Mouse (Mus musculus): ENCODE measurements around the gene Tfpi. TPM values are rescaled to one million over a fixed set of nuclear protein-coding genes. Genes with fewer than 3 reads are reported as not detected.

The Tfpi gene
- polyA plus RNA-seq, 1 experiment from 2014 or later = 21.8 TPM

Other genes starting within 250 kb of the Tfpi start
- gene Calcrl, start 51.4 kb downstream of the Tfpi start, polyA plus RNA-seq (2014; fragmentation: Nextera tagmentation; extraction: Ambion mirVana) = 17.7 and 18.5 TPM in 2 replicates
- gene Ctnnd1, start 174.0 kb upstream of the Tfpi start, polyA plus RNA-seq (2014; fragmentation: Nextera tagmentation; extraction: Ambion mirVana) = 37.3 and 44.7 TPM in 2 replicates
- 0.20 and 0.27 TPM in 2 replicates for gene Btbd18, start 182.3 kb upstream of the Tfpi start, polyA plus RNA-seq (2014; fragmentation: Nextera tagmentation; extraction: Ambion mirVana)
- 396 and 408 TPM in 2 replicates for gene Selenoh, start 194.0 kb upstream of the Tfpi start, polyA plus RNA-seq (2014; fragmentation: Nextera tagmentation; extraction: Ambion mirVana)
- gene Gm28635, start 201.3 kb upstream of the Tfpi start, polyA plus RNA-seq (2014; fragmentation: Nextera tagmentation; extraction: Ambion mirVana) = not detected in 2 replicates
- 65.2 and 66.3 TPM in 2 replicates for gene Med19, start 201.6 kb upstream of the Tfpi start, polyA plus RNA-seq (2014; fragmentation: Nextera tagmentation; extraction: Ambion mirVana)
- gene Tmx2, start 202.4 kb upstream of the Tfpi start, polyA plus RNA-seq (2014; fragmentation: Nextera tagmentation; extraction: Ambion mirVana) = 185 and 190 TPM in 2 replicates
- gene Zdhhc5, start 238.4 kb upstream of the Tfpi start, polyA plus RNA-seq (2014; fragmentation: Nextera tagmentation; extraction: Ambion mirVana) = 22.5 and 30.1 TPM in 2 replicates

Measured in hindbrain, embryonic 11.5 days (tissue).